Mouse (Mus musculus) spleen, adult 2 months (tissue): ENCODE measurements at regions not wholly inside any gene's neighbourhood (a gene's known extent, or its start where the extent isn't known, plus 50 kb on each side); places are given as distances from the start of the nearest gene placed in this dataset.

Experiments
- CTCF ChIP-seq: fragments of 200-500 bp; IDR thresholded peaks from 2 replicates; pipeline ENCODE4 v1.5.1; 2011; ENCODE audit warnings: mild to moderate bottlenecking, inconsistent platforms; ENCODE audit not compliant: insufficient read depth, insufficient read length, insufficient replicate concordance; ENCODE audit errors: extremely low read depth
- POLR2A ChIP-seq: fragments of 200-500 bp; IDR thresholded peaks from 2 replicates; pipeline ENCODE4 v1.6.1; 2011; ENCODE audit warnings: low read depth, low read length, inconsistent platforms

GRCm38 (mm10) chr3:115608087-115608486 is 106.8 kb downstream of the S1pr1 start:
- TF ChIP-seq POLR2A (no peak), CTCF (no peak)
